Mouse (Mus musculus): Measurements from ENCODE around the gene Dab1. TPM values are rescaled to one million over a fixed set of nuclear protein-coding genes. Genes with fewer than 3 reads are reported as not detected.

Gene Dab1
- polyA plus RNA-seq, 1 experiment from 2014 or later = 1.3 TPM

- no peak overlapping the region for H3K4me3 ChIP-seq (ENCODE audit: low read depth, low read length)
- no peaks in the 10 kb centered on the region for H3K9me3 ChIP-seq (replicated peaks; ENCODE audit: control insufficient read depth, low read length)
- H3K27me3 ChIP-seq (ENCODE audit: control insufficient read depth, insufficient read depth, low read depth, low read length) = no peaks in the 10 kb centered on the region
- ATAC-seq (ENCODE audit: low read depth) = no peak
- no peak overlapping the region for H3K4me2 ChIP-seq (ENCODE audit: low read depth, low read length)
- no peaks in the 10 kb centered on the region for H3K4me1 ChIP-seq (ENCODE audit: control insufficient read depth, low read depth, low read length)
- no peak overlapping the region for H3K9ac ChIP-seq (ENCODE audit: low read depth, low read length)
- WGBS (ENCODE audit: insufficient replicate concordance) = 71% methylated on average over 11 of the region's 11 CpGs
- H3K27ac ChIP-seq (ENCODE audit: low read length) = no peak overlapping the region
- no peaks in the 10 kb centered on the region for H3K36me3 ChIP-seq (ENCODE audit: control insufficient read depth, insufficient read depth)
Observed at GRCm38 (mm10) chr4:103762416-103762815, 143.3 kb downstream of the Dab1 start.

DNA sequence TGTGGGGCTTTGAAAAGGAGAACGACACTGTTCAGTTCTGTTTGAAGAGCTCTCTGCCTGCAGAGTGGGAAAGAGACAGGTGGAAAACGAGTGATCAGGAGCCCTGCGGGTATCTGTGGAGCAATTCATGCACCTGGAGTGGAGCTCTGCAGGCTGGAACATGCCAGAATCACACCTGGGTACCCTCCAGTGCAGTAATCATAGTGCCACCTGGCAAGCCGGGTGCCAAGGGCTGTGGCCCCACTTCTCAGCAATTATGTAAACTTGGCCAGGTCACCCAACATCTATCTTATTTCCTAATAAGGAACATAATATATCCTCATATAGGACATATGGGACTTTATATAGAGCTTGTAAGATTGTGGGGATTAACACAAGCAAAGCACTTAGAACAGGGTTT is 156.6 kb downstream of the Dab1 start:
- no peak overlapping the region for H3K27ac ChIP-seq (ENCODE audit: low read length)
- H3K4me1 ChIP-seq (ENCODE audit: control insufficient read depth, low read depth, low read length) = no peaks in the 10 kb centered on the region
- no peaks in the 10 kb centered on the region for H3K27me3 ChIP-seq (ENCODE audit: control insufficient read depth, insufficient read depth, low read depth, low read length)
- H3K4me2 ChIP-seq (ENCODE audit: low read depth, low read length) = no peak overlapping the region
- H3K9ac ChIP-seq (ENCODE audit: low read depth, low read length) = no peak overlapping the region
- H3K9me3 ChIP-seq (replicated peaks; ENCODE audit: control insufficient read depth, low read length) = no peaks in the 10 kb centered on the region
- no peaks in the 10 kb centered on the region for H3K36me3 ChIP-seq (ENCODE audit: control insufficient read depth, insufficient read depth)
- WGBS (ENCODE audit: insufficient replicate concordance) = 46% methylated on average over 4 of the region's 4 CpGs
- no peak for ATAC-seq (ENCODE audit: low read depth)
- no peak overlapping the region for H3K4me3 ChIP-seq (ENCODE audit: low read depth, low read length)

- Histone ChIP-seq H3K4me2 (ENCODE audit: low read depth, low read length) (no peak overlapping the region), H3K9ac (ENCODE audit: low read depth, low read length) (no peak overlapping the region), H3K4me1 (ENCODE audit: control insufficient read depth, low read depth, low read length) (no peaks in the 10 kb centered on the region), H3K36me3 (ENCODE audit: control insufficient read depth, insufficient read depth) (no peaks in the 10 kb centered on the region), H3K27me3 (ENCODE audit: control insufficient read depth, insufficient read depth, low read depth, low read length) (no peaks in the 10 kb centered on the region), H3K4me3 (ENCODE audit: low read depth, low read length) (no peak overlapping the region), H3K9me3 (replicated peaks; ENCODE audit: control insufficient read depth, low read length) (no peaks in the 10 kb centered on the region), H3K27ac (ENCODE audit: low read length) (no peak overlapping the region)
- 50% methylated on average over 4 of the region's 4 CpGs for WGBS (ENCODE audit: insufficient replicate concordance)
- ATAC-seq (ENCODE audit: low read depth) = no peak
Observed at GRCm38 (mm10) chr4:103781398-103781797, 162.2 kb downstream of the Dab1 start.

DNA sequence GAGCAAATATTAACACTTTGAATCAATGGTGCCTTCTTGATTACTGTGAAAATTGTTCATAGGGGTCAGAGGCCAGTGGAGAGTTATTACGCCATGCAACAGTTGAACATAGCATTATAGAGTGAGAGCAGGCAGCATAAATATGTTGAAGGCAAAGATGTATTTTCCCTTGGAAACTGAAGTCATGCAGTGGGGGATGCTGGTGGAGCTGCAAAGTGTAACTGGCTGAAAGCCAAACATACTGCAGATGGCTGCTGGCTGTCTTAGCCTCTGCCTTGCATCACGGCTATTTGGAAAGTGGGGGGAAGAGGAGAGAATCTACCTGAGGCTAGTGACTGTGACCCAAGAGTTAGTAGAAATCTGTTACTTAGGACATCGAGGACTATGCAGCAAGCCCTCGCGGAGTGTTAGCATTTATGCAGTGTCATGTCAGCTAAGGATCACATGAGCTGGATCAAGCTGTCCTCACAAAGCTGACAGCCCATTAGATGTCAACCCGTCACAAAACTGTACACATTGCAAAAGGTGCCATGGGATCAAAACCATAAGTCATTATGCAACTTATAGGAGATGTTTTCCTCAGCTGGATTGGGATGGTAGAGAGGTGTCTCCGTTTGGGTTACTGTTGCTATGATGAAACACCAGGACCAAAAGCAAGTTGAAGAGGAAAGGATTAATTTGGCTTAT is 164.5 kb downstream of the Dab1 start:
- no peak overlapping the region for H3K27ac ChIP-seq (ENCODE audit: low read length)
- H3K4me3 ChIP-seq (ENCODE audit: low read depth, low read length) = no peak overlapping the region
- H3K9me3 ChIP-seq (replicated peaks; ENCODE audit: control insufficient read depth, low read length) = no peaks in the 10 kb centered on the region
- no peak for ATAC-seq (ENCODE audit: low read depth)
- no peak overlapping the region for H3K9ac ChIP-seq (ENCODE audit: low read depth, low read length)
- H3K36me3 ChIP-seq (ENCODE audit: control insufficient read depth, insufficient read depth) = no peaks in the 10 kb centered on the region
- no peaks in the 10 kb centered on the region for H3K4me1 ChIP-seq (ENCODE audit: control insufficient read depth, low read depth, low read length)
- WGBS (ENCODE audit: insufficient replicate concordance) = 61% methylated on average over 7 of the region's 7 CpGs
- no peaks in the 10 kb centered on the region for H3K27me3 ChIP-seq (ENCODE audit: control insufficient read depth, insufficient read depth, low read depth, low read length)
- no peak overlapping the region for H3K4me2 ChIP-seq (ENCODE audit: low read depth, low read length)

GRCm38 (mm10) chr4:103793589-103794312 is 174.6 kb downstream of the Dab1 start:
- H3K27me3 ChIP-seq (ENCODE audit: control insufficient read depth, insufficient read depth, low read depth, low read length) = no peaks in the 10 kb centered on the region
- 61% methylated on average over 8 of the region's 8 CpGs for WGBS (ENCODE audit: insufficient replicate concordance)
- H3K4me3 ChIP-seq (ENCODE audit: low read depth, low read length) = no peak overlapping the region
- H3K9ac ChIP-seq (ENCODE audit: low read depth, low read length) = no peak overlapping the region
- H3K4me1 ChIP-seq (ENCODE audit: control insufficient read depth, low read depth, low read length) = no peaks in the 10 kb centered on the region
- H3K36me3 ChIP-seq (ENCODE audit: control insufficient read depth, insufficient read depth) = no peaks in the 10 kb centered on the region
- H3K27ac ChIP-seq (ENCODE audit: low read length) = no peak overlapping the region
- no peak overlapping the region for H3K4me2 ChIP-seq (ENCODE audit: low read depth, low read length)
- no peak for ATAC-seq (ENCODE audit: low read depth)
- no peaks in the 10 kb centered on the region for H3K9me3 ChIP-seq (replicated peaks; ENCODE audit: control insufficient read depth, low read length)

DNA sequence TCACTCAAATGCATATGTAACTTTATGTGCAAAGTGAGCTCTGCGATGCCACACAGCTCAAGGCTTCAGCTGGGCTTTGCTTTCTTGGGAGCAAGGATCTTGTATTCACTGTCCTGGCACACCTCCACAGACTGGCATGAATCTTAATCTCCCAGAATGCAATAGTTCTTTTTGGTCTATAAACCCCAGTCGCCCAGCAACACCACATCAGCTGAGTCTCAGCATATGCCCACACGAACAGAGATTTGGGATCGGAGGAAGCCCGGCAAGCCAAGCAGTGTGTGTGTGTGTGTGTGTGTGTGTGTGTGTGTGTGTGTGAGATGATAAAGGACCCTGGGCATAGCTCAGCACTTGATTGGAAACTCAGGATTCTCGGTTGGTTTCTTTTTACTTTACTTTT is 177.3 kb downstream of the Dab1 start:
- Histone ChIP-seq H3K27ac (ENCODE audit: low read length) (no peak overlapping the region), H3K9ac (ENCODE audit: low read depth, low read length) (no peak overlapping the region), H3K9me3 (replicated peaks; ENCODE audit: control insufficient read depth, low read length) (no peaks in the 10 kb centered on the region), H3K4me2 (ENCODE audit: low read depth, low read length) (no peak overlapping the region), H3K36me3 (ENCODE audit: control insufficient read depth, insufficient read depth) (no peaks in the 10 kb centered on the region), H3K4me3 (ENCODE audit: low read depth, low read length) (no peak overlapping the region), H3K27me3 (ENCODE audit: control insufficient read depth, insufficient read depth, low read depth, low read length) (no peaks in the 10 kb centered on the region), H3K4me1 (ENCODE audit: control insufficient read depth, low read depth, low read length) (no peaks in the 10 kb centered on the region)
- 58% methylated on average over 6 of the region's 6 CpGs for WGBS (ENCODE audit: insufficient replicate concordance)
- no peak for ATAC-seq (ENCODE audit: low read depth)

DNA sequence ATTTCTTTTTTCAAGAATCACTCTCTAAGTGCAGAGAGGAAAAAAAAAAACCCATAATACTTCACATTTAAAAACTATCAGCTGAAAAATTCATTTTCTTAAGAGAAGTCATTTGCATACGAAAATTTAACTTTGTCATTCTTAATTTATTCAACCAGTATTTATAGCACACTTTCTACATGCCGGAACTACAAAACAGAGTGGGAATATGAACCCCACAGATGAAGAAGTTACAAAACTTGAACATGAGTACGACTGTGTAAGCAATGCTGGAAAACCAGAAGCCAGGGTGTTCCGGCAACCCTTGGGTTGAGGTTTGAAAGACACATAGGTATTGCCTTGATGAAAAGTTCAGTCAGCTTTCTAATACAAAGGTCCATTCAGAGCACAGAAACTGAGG is 183.3 kb downstream of the Dab1 start:
- WGBS (ENCODE audit: insufficient replicate concordance) = 58% methylated on average over 4 of the region's 4 CpGs
- Histone ChIP-seq H3K4me2 (ENCODE audit: low read depth, low read length) (no peak overlapping the region), H3K27me3 (ENCODE audit: control insufficient read depth, insufficient read depth, low read depth, low read length) (no peaks in the 10 kb centered on the region), H3K9me3 (replicated peaks; ENCODE audit: control insufficient read depth, low read length) (no peaks in the 10 kb centered on the region), H3K27ac (ENCODE audit: low read length) (no peak overlapping the region), H3K4me3 (ENCODE audit: low read depth, low read length) (no peak overlapping the region), H3K36me3 (ENCODE audit: control insufficient read depth, insufficient read depth) (no peaks in the 10 kb centered on the region), H3K9ac (ENCODE audit: low read depth, low read length) (no peak overlapping the region), H3K4me1 (ENCODE audit: control insufficient read depth, low read depth, low read length) (no peaks in the 10 kb centered on the region)
- ATAC-seq (ENCODE audit: low read depth) = no peak

- Histone ChIP-seq H3K27ac (ENCODE audit: low read length) (no peak overlapping the region), H3K9me3 (replicated peaks; ENCODE audit: control insufficient read depth, low read length) (no peaks in the 10 kb centered on the region), H3K36me3 (ENCODE audit: control insufficient read depth, insufficient read depth) (no peaks in the 10 kb centered on the region), H3K4me1 (ENCODE audit: control insufficient read depth, low read depth, low read length) (no peaks in the 10 kb centered on the region), H3K27me3 (ENCODE audit: control insufficient read depth, insufficient read depth, low read depth, low read length) (no peaks in the 10 kb centered on the region), H3K9ac (ENCODE audit: low read depth, low read length) (no peak overlapping the region), H3K4me2 (ENCODE audit: low read depth, low read length) (no peak overlapping the region), H3K4me3 (ENCODE audit: low read depth, low read length) (no peak overlapping the region)
- WGBS (ENCODE audit: insufficient replicate concordance) = 19% methylated on average over 1 of the region's 1 CpGs
- no peak for ATAC-seq (ENCODE audit: low read depth)
Observed at GRCm38 (mm10) chr4:103804461-103804860, 185.3 kb downstream of the Dab1 start.

DNA sequence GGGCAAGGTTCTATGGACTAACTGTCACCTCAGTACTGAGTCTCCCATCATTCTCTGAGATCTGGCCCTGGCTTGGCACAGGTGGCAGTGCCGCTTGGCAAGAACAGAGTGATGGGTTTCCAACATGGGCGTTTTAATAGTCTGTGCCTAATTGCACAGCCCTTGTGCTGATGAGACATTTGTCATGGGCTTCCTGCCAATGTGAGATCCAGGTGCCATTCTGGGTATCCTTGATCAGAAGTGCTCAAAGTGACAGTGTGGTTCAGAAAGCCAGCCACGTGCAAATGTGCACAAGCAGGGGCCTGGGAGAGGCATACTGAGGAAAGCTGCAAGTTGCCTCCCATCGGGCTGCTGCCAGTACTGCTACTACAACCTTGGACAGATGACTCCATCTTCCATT is 203.5 kb downstream of the Dab1 start:
- H3K36me3 ChIP-seq (ENCODE audit: control insufficient read depth, insufficient read depth) = no peaks in the 10 kb centered on the region
- no peak overlapping the region for H3K4me3 ChIP-seq (ENCODE audit: low read depth, low read length)
- H3K9ac ChIP-seq (ENCODE audit: low read depth, low read length) = no peak overlapping the region
- H3K4me2 ChIP-seq (ENCODE audit: low read depth, low read length) = no peak overlapping the region
- no peaks in the 10 kb centered on the region for H3K9me3 ChIP-seq (replicated peaks; ENCODE audit: control insufficient read depth, low read length)
- no peak for ATAC-seq (ENCODE audit: low read depth)
- no peaks in the 10 kb centered on the region for H3K4me1 ChIP-seq (ENCODE audit: control insufficient read depth, low read depth, low read length)
- WGBS (ENCODE audit: insufficient replicate concordance) = 63% methylated on average over 4 of the region's 4 CpGs
- H3K27me3 ChIP-seq (ENCODE audit: control insufficient read depth, insufficient read depth, low read depth, low read length) = no peaks in the 10 kb centered on the region
- H3K27ac ChIP-seq (ENCODE audit: low read length) = no peak overlapping the region

Data from liver, embryonic 16.5 days (tissue).